Mouse (Mus musculus): ENCODE measurements at regions not wholly inside any gene's neighbourhood (a gene's known extent, or its start where the extent isn't known, plus 50 kb on each side); places are given as distances from the start of the nearest gene placed in this dataset.

- TF ChIP-seq POLR2A (IDR thresholded peaks at IDR 0.05; ENCODE audit: borderline replicate concordance, extremely low read depth, low read depth, low read length) (no peak), CTCF (IDR thresholded peaks at IDR 0.05; ENCODE audit: insufficient read depth, low read length) (no peak)
Observed at GRCm38 (mm10) chr6:31065419-31065818, 106.5 kb upstream of the Klf14 start.

Data from lung, adult 2 months (tissue).